Mouse (Mus musculus) activated CD4-positive, CD25-positive, alpha-beta regulatory T cell, adult 4 months (primary cell): ENCODE data around the gene Epb41l3. TPM values are rescaled to one million over a fixed set of nuclear protein-coding genes. Genes with fewer than 3 reads are reported as not detected.

Source experiments
- ATAC-seq: one replicate; pipeline ENCODE4 v1.8.0; 2017
- polyA plus RNA-seq, 2 experiments: library from polyadenylated mRNA; unstranded; fragments of 100-300 nt; shearing (Covaris generic); gene quantifications; one replicate each; pipeline ENCODE4 v1.2.1; 2017

Gene Epb41l3
- polyA plus RNA-seq, 2 experiments from 2014 or later, result 0.42 to 0.66 TPM

- ATAC-seq, result no peak
Observed at GRCm38 (mm10) chr17:69255834-69256233, 180.4 kb downstream of the Epb41l3 start.

GRCm38 (mm10) chr17:69256441-69256840, 181.0 kb downstream of the Epb41l3 start:
- ATAC-seq, result no peak

GRCm38 (mm10) chr17:69263810-69264565, 188.5 kb downstream of the Epb41l3 start:
- no peak for ATAC-seq

GRCm38 (mm10) chr17:69265171-69265570, 189.7 kb downstream of the Epb41l3 start:
- no peak for ATAC-seq

GRCm38 (mm10) chr17:69265759-69266463, 190.4 kb downstream of the Epb41l3 start:
- ATAC-seq, result no peak

GRCm38 (mm10) chr17:69266936-69267335, 191.5 kb downstream of the Epb41l3 start:
- ATAC-seq, result no peak

GRCm38 (mm10) chr17:69267526-69267925, 192.0 kb downstream of the Epb41l3 start:
- no peak for ATAC-seq

- no peak for ATAC-seq
Observed at GRCm38 (mm10) chr17:69277362-69277761, 201.9 kb downstream of the Epb41l3 start.

GRCm38 (mm10) chr17:69284511-69284910, 209.0 kb downstream of the Epb41l3 start:
- ATAC-seq, result no peak

GRCm38 (mm10) chr17:69288130-69288529, 212.6 kb downstream of the Epb41l3 start:
- ATAC-seq, result no peak

GRCm38 (mm10) chr17:69290272-69290671, 214.8 kb downstream of the Epb41l3 start:
- ATAC-seq, result no peak

GRCm38 (mm10) chr17:69301552-69301951, 226.1 kb downstream of the Epb41l3 start:
- no peak for ATAC-seq

- no peak for ATAC-seq
Observed at GRCm38 (mm10) chr17:69303579-69304274, 228.2 kb downstream of the Epb41l3 start.

- no peak for ATAC-seq
Observed at GRCm38 (mm10) chr17:69307636-69308035, 232.2 kb downstream of the Epb41l3 start.

GRCm38 (mm10) chr17:69309872-69310271, 234.4 kb downstream of the Epb41l3 start:
- ATAC-seq, result no peak

GRCm38 (mm10) chr17:69320496-69320895, 245.0 kb downstream of the Epb41l3 start:
- no peak for ATAC-seq

GRCm38 (mm10) chr17:69322721-69323120, 247.2 kb downstream of the Epb41l3 start:
- no peak for ATAC-seq

Other genes with a start within 250 kb of the Epb41l3 start
- gene Tmem200c, start 249.1 kb upstream of the Epb41l3 start, polyA plus RNA-seq, result not detected